Comparison of ENCODE assay signal across 14 mouse cellular contexts in genomic region chr1:192841094-192841813, GRCm38 (mm10). TPM values are rescaled to one million over a fixed set of nuclear protein-coding genes. Genes with fewer than 3 reads are reported as not detected.
A peak's percentile ranks its signal among the peaks of the same experiment; 100 is the strongest.
DNase-seq lines count a peak whose midpoint lies in the region; ATAC-seq and TF ChIP-seq lines count a peak whose summit lies in the region.
"Had no signal": no experiment of that assay in that cellular context is flagged by ENCODE, and none has a peak within 500 bp of the region (broad histone marks: within the 10 kb centered on the region; RNA-seq: fewer than 3 reads in every experiment).

No protein-coding gene starts in this region.

- H3K27me3 ChIP-seq in kidney, postnatal 0 days (ENCODE audit: insufficient read depth, low read length): no peaks in the 10 kb centered on the region
- no peaks in the 10 kb centered on the region for H3K27me3 ChIP-seq in limb, embryonic 11.5 days (ENCODE audit: control insufficient read depth, insufficient read depth, low read length)

- intact Hi-C loops in left cerebral cortex, postnatal 14 days (cut with DNase I): no loop called here

- H3K36me3 ChIP-seq in kidney, postnatal 0 days (ENCODE audit: insufficient read depth, low read length): no peaks in the 10 kb centered on the region
- H3K36me3 ChIP-seq in limb, embryonic 11.5 days (ENCODE audit: control insufficient read depth, insufficient read depth, low read length): peaks cover 6% of the 10 kb centered on the region; the same call in 1 of the 2 replicates

- H3K9me3 ChIP-seq in kidney, postnatal 0 days (replicated peaks; ENCODE audit: low read length): no peaks in the 10 kb centered on the region
- no peaks in the 10 kb centered on the region for H3K9me3 ChIP-seq in limb, embryonic 11.5 days (ENCODE audit: control insufficient read depth, low read length)
- H3K9me3 ChIP-seq: heart, embryonic 10.5 days had no signal

- TF ChIP-seq CTCF in kidney, postnatal 0 days (IDR thresholded peaks at IDR 0.05; ENCODE audit: low read depth): no peak

- ATAC-seq in kidney, postnatal 0 days (replicated peaks; ENCODE audit: low FRiP score, low read depth): no peak
- no peak for ATAC-seq in limb, embryonic 11.5 days (ENCODE audit: insufficient number of reproducible peaks, low FRiP score, low TSS enrichment, low read depth)
- ATAC-seq: forebrain, postnatal 0 days had no signal

- no peaks in the 10 kb centered on the region for H3K4me1 ChIP-seq in kidney, postnatal 0 days (replicated peaks; ENCODE audit: insufficient read depth, low read length)
- no peaks in the 10 kb centered on the region for H3K4me1 ChIP-seq in limb, embryonic 11.5 days (ENCODE audit: control insufficient read depth, insufficient read depth, low read length)
- H3K4me1 ChIP-seq: heart, embryonic 10.5 days had no signal

- DNase-seq in kidney, postnatal 0 days (ENCODE audit: low spot score): peak; percentile 45
- no peak for DNase-seq in kidney, postnatal 25 days
- peak; percentile 70 for DNase-seq in thymus, postnatal 0 days (ENCODE audit: low spot score)
- DNase-seq in thymus, postnatal 4 days: no peak
- DNase-seq in limb, embryonic 11.5 days (ENCODE audit: low spot score): no peak
- no peak for DNase-seq in adrenal gland, adult 2 months
- DNase-seq in left cerebral cortex, postnatal 14 days (ENCODE audit: low spot score in 2 of 2): no peak
- DNase-seq: cerebellum, adult 11 months; forebrain, postnatal 0 days; kidney, adult 11 months; lung, postnatal 10 days; right cerebral cortex, postnatal 14 days had no signal

- no peak overlapping the region for H3K9ac ChIP-seq in kidney, postnatal 0 days (ENCODE audit: low read depth, low read length)
- no peak overlapping the region for H3K9ac ChIP-seq in limb, embryonic 11.5 days (ENCODE audit: low read length)
- H3K9ac ChIP-seq: forebrain, postnatal 0 days had no signal

- H3K4me2 ChIP-seq in kidney, postnatal 0 days (ENCODE audit: low read length): no peak overlapping the region
- H3K4me2 ChIP-seq in limb, embryonic 11.5 days (ENCODE audit: low read depth, severe bottlenecking): no peak overlapping the region
- H3K4me2 ChIP-seq: midbrain, embryonic 11.5 days had no signal

- H3K4me3 ChIP-seq in kidney, postnatal 0 days (replicated peaks; ENCODE audit: low read depth, low read length): no peak overlapping the region
- no peak overlapping the region for H3K4me3 ChIP-seq in limb, embryonic 11.5 days (ENCODE audit: low read depth, low read length)
- H3K4me3 ChIP-seq: heart, embryonic 10.5 days had no signal

- WGBS in kidney, postnatal 0 days: 67% methylated on average over 9 of the region's 9 CpGs
- WGBS in limb, embryonic 11.5 days: 79% methylated on average over 9 of the region's 9 CpGs

- H3K27ac ChIP-seq in kidney, postnatal 0 days: no peak overlapping the region
- peak overlapping the region; percentile 52; the same call in 1 of the 2 replicates for H3K27ac ChIP-seq in limb, embryonic 11.5 days (replicated peaks; ENCODE audit: low read depth, low read length)
- H3K27ac ChIP-seq: heart, embryonic 10.5 days had no signal

RNA-seq across cellular contexts. Expression of gene Sertad4, which starts 14.3 kb away (rescaled TPM):
- 20.0 and 20.4 TPM in 2 replicates for polyA plus RNA-seq in kidney, postnatal 0 days (2015; fragmentation: Nextera tagmentation; extraction: Ambion mirVana)
- 2.6 and 3.2 TPM in 2 replicates for polyA plus RNA-seq in thymus, postnatal 0 days (2015; fragmentation: Nextera tagmentation; extraction: Ambion mirVana)
- polyA plus RNA-seq in limb, embryonic 11.5 days (2014; fragmentation: Nextera tagmentation; extraction: Ambion mirVana): 71.9 and 73.6 TPM in 2 replicates
- total RNA-seq in adrenal gland, adult 2 months (2021): 1 to 10 TPM; 4.4 to 7.9 TPM
- 4.1 and 5.2 TPM in 2 replicates for polyA plus RNA-seq in adrenal gland, adult 2 months (2012; rRNA removed)
- total RNA-seq in left cerebral cortex, postnatal 14 days (2021): 10 to 100 TPM; 19.0 to 21.4 TPM

Comparison
In these comparisons a context has a peak if more than half of its experiments do, and no peak if none do; other contexts are left out.
1. DNase-seq: peak in kidney, postnatal 0 days (single experiment) and thymus, postnatal 0 days (single experiment); none in kidney, postnatal 25 days (0 of 2), thymus, postnatal 4 days (single experiment), limb, embryonic 11.5 days (single experiment), adrenal gland, adult 2 months (single experiment) and left cerebral cortex, postnatal 14 days (0 of 2).